Mouse (Mus musculus) intestine, embryonic 16.5 days (tissue): Measurements from ENCODE around the gene Mettl7b. TPM values are rescaled to one million over a fixed set of nuclear protein-coding genes. Genes with fewer than 3 reads are reported as not detected.

ENCODE experiments used
- ATAC-seq: fragments of 200-750 bp; cut with Nextera tagmentation; 2 replicates; pipeline ENCODE4 v1.8.0; 2017; ENCODE audit warnings: moderate TSS enrichment, moderate library complexity
- H3K27ac ChIP-seq: fragments of 300-500 bp; sonication (generic); 2 replicates; pipeline ENCODE4 v1.5.1; 2014; ENCODE audit warnings: mild to moderate bottlenecking, low read length
- H3K27me3 ChIP-seq: fragments of 300-500 bp; sonication (generic); replicated peaks from 2 replicates; pipeline ENCODE4 v1.6.1; 2014; ENCODE audit warnings: low read length, control low read depth, mixed read lengths; ENCODE audit not compliant: control insufficient read depth, insufficient read depth
- H3K36me3 ChIP-seq: fragments of 300-500 bp; sonication (generic); 2 replicates; pipeline ENCODE4 v1.6.1; 2014; ENCODE audit warnings: low read length, control low read depth; ENCODE audit not compliant: control insufficient read depth, insufficient read depth
- H3K4me1 ChIP-seq: fragments of 300-500 bp; sonication (generic); 2 replicates; pipeline ENCODE4 v1.6.1; 2014; ENCODE audit warnings: low read length, control low read depth, mixed read lengths; ENCODE audit not compliant: control insufficient read depth, insufficient read depth
- H3K4me2 ChIP-seq: fragments of 300-500 bp; sonication (generic); 2 replicates; pipeline ENCODE4 v1.6.1; 2014; ENCODE audit warnings: low read depth, low read length, control low read depth
- H3K4me3 ChIP-seq: fragments of 300-500 bp; sonication (generic); 2 replicates; pipeline ENCODE4 v1.5.1; 2014; ENCODE audit warnings: mild to moderate bottlenecking, low read length
- H3K9ac ChIP-seq: fragments of 300-500 bp; sonication (generic); 2 replicates; pipeline ENCODE4 v1.6.1; 2014; ENCODE audit warnings: low read depth, low read length
- H3K9me3 ChIP-seq: fragments of 300-500 bp; sonication (generic); 2 replicates; pipeline ENCODE4 v1.6.1; 2016; ENCODE audit warnings: low read length, control low read depth; ENCODE audit not compliant: control insufficient read depth
- whole genome bisulfite sequencing: fragments of 180-500 bp; shearing (Covaris S2); extraction: QIAGEN DNeasy Blood & Tissue Kit; methylation state at CpG from one replicate; pipeline ENCODE4 v1.1.7; 2014; 5-methylcytosine and 5-hydroxymethylcytosine counted together
- polyA plus RNA-seq: library from polyadenylated mRNA; unstranded; fragments of >200 nt; fragmentation: Nextera tagmentation; extraction: Ambion mirVana; gene quantifications from 2 replicates; pipeline ENCODE4 v1.2.1, GENCODE M21; 2015

The Mettl7b gene
- polyA plus RNA-seq, 1 experiment from 2014 or later, result 23.2 TPM

DNA sequence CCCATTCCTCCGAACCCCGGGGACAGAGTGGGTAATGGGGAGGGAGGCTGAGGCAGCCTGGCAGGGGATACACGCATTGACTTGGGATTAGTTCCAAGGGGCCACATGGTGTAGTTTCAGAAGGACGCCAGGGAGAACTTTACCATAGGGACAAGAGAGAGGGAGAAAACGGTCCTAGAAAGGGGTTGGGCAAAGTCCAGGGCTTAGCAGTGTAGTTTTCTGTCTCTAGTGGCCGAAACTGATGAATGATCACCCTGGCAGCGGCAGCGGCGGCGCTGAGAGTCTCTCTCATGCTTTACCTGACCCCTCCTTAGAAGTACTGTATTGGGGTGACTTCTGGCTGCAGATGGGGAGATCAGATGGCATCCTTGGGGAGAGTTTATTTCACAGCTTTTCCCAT lies 2.4 kb downstream of the Mettl7b start:
- no peak for ATAC-seq
- WGBS, result 80% methylated on average over 10 of the region's 10 CpGs
- Histone ChIP-seq H3K27me3 (no peaks in the 10 kb centered on the region), H3K4me1 (peaks cover 18% of the 10 kb centered on the region; the same call in 1 of the 2 replicates), H3K4me3 (no peak overlapping the region), H3K36me3 (no peaks in the 10 kb centered on the region), H3K4me2 (no peak overlapping the region), H3K27ac (no peak overlapping the region), H3K9ac (no peak overlapping the region), H3K9me3 (no peaks in the 10 kb centered on the region)

- Histone ChIP-seq H3K9me3 (no peaks in the 10 kb centered on the region), H3K9ac (no peak overlapping the region), H3K27me3 (no peaks in the 10 kb centered on the region), H3K36me3 (no peaks in the 10 kb centered on the region), H3K27ac (no peak overlapping the region), H3K4me2 (no peak overlapping the region), H3K4me3 (no peak overlapping the region), H3K4me1 (no peaks in the 10 kb centered on the region)
- ATAC-seq, result no peak
- 58% methylated on average over 16 of the region's 16 CpGs for WGBS
Measured at GRCm38 (mm10) chr10:128950208-128950887, 10.4 kb downstream of the Mettl7b start.

- WGBS, result 88% methylated on average over 4 of the region's 4 CpGs
- Histone ChIP-seq H3K9me3 (no peaks in the 10 kb centered on the region), H3K27me3 (no peaks in the 10 kb centered on the region), H3K36me3 (no peaks in the 10 kb centered on the region), H3K4me3 (no peak overlapping the region), H3K4me1 (no peaks in the 10 kb centered on the region), H3K27ac (no peak overlapping the region), H3K4me2 (no peak overlapping the region), H3K9ac (no peak overlapping the region)
- ATAC-seq, result no peak
Measured at GRCm38 (mm10) chr10:128947496-128947895, 13.3 kb downstream of the Mettl7b start.

GRCm38 (mm10) chr10:128945675-128946074 lies 15.1 kb downstream of the Mettl7b start:
- Histone ChIP-seq H3K4me2 (no peak overlapping the region), H3K36me3 (no peaks in the 10 kb centered on the region), H3K27me3 (no peaks in the 10 kb centered on the region), H3K4me3 (no peak overlapping the region), H3K9ac (no peak overlapping the region), H3K27ac (no peak overlapping the region), H3K9me3 (no peaks in the 10 kb centered on the region), H3K4me1 (no peaks in the 10 kb centered on the region)
- WGBS, result 24% methylated on average over 3 of the region's 3 CpGs
- peak; percentile 47; the same call in 1 of the 2 replicates for ATAC-seq

DNA sequence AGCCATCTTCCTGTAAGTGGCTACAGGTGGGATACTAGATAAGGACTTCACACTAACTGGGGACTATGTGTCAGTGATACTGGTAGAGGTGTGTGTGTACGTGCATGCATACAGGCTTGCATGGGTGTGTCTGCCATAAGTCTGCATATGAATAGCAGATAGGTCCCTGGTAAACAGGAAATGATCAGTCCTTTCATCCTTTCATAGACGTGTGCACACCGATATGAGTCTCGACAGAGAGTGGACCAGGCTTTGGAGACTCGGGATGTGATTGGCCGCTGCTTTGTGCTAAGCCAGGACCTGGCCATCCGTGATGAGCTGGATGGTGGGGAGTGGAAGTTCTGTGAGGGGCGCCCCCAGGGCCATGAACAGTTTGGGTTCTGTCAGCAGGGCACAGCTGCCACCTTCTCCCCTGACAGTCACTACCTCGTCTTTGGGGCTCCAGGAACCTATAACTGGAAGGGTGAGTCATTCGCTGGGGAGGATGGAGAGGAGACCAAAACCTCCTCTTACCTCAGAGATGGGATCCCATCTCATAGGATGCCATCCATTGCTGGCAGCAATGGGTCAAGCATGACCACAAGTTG lies 20.2 kb downstream of the Mettl7b start:
- no peak overlapping the region for H3K4me3 ChIP-seq
- WGBS, result 77% methylated on average over 10 of the region's 10 CpGs
- no peak for ATAC-seq
- H3K36me3 ChIP-seq, result no peaks in the 10 kb centered on the region
- no peak overlapping the region for H3K9ac ChIP-seq
- H3K9me3 ChIP-seq, result no peaks in the 10 kb centered on the region
- H3K27me3 ChIP-seq, result peaks cover 7% of the 10 kb centered on the region
- H3K4me1 ChIP-seq, result no peaks in the 10 kb centered on the region
- H3K4me2 ChIP-seq, result no peak overlapping the region
- H3K27ac ChIP-seq, result no peak overlapping the region

GRCm38 (mm10) chr10:128938974-128939373 lies 21.8 kb downstream of the Mettl7b start:
- peak; percentile 68 for ATAC-seq
- no peaks in the 10 kb centered on the region for H3K36me3 ChIP-seq
- H3K4me1 ChIP-seq, result peaks cover 4% of the 10 kb centered on the region
- H3K27ac ChIP-seq, result no peak overlapping the region
- H3K4me3 ChIP-seq, result no peak overlapping the region
- no peak overlapping the region for H3K4me2 ChIP-seq
- H3K9me3 ChIP-seq, result no peaks in the 10 kb centered on the region
- WGBS, result 53% methylated on average over 5 of the region's 5 CpGs
- no peak overlapping the region for H3K9ac ChIP-seq
- peaks cover 23% of the 10 kb centered on the region for H3K27me3 ChIP-seq

DNA sequence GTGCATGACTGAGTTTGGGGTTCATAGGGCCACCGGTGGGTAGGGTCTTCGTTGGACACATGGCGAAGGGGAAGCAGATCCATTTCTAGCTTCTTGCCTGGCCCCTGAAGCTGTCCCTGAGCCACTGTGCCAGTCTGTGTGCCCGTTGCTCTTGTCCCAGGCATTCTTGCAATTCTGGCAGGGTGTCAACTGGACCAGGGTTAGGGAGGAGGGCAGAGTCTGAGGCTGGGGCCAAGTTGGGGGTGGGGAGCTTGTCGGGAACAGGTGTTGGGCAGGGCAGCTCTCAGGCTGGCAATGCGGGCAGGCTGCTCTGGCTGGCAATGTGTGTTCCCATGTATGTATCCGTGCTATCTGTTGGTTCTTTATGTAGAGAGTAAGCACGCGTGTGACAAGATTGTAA lies 22.3 kb downstream of the Mettl7b start:
- H3K9me3 ChIP-seq, result no peaks in the 10 kb centered on the region
- no peak for ATAC-seq
- WGBS, result 79% methylated on average over 9 of the region's 9 CpGs
- no peak overlapping the region for H3K9ac ChIP-seq
- H3K27ac ChIP-seq, result no peak overlapping the region
- no peak overlapping the region for H3K4me2 ChIP-seq
- H3K36me3 ChIP-seq, result no peaks in the 10 kb centered on the region
- H3K27me3 ChIP-seq, result peaks cover 27% of the 10 kb centered on the region
- peaks cover 6% of the 10 kb centered on the region for H3K4me1 ChIP-seq
- no peak overlapping the region for H3K4me3 ChIP-seq

- Histone ChIP-seq H3K4me1 (peaks cover 6% of the 10 kb centered on the region), H3K27ac (no peak overlapping the region), H3K27me3 (peaks cover 29% of the 10 kb centered on the region), H3K9me3 (no peaks in the 10 kb centered on the region), H3K9ac (no peak overlapping the region), H3K36me3 (no peaks in the 10 kb centered on the region), H3K4me3 (no peak overlapping the region), H3K4me2 (no peak overlapping the region)
- no peak for ATAC-seq
- 74% methylated on average over 12 of the region's 12 CpGs for WGBS
Measured at GRCm38 (mm10) chr10:128937756-128938390, 22.9 kb downstream of the Mettl7b start.

- no peaks in the 10 kb centered on the region for H3K9me3 ChIP-seq
- H3K27me3 ChIP-seq, result peaks cover 43% of the 10 kb centered on the region
- no peak overlapping the region for H3K4me3 ChIP-seq
- H3K4me2 ChIP-seq, result no peak overlapping the region
- peaks cover 6% of the 10 kb centered on the region for H3K4me1 ChIP-seq
- WGBS, result 76% methylated on average over 8 of the region's 8 CpGs
- H3K9ac ChIP-seq, result no peak overlapping the region
- H3K27ac ChIP-seq, result no peak overlapping the region
- no peak for ATAC-seq
- no peaks in the 10 kb centered on the region for H3K36me3 ChIP-seq
Measured at GRCm38 (mm10) chr10:128935826-128936440, 24.9 kb downstream of the Mettl7b start.
